Mouse (Mus musculus) testis, adult 2 months (tissue): ENCODE measurements around the gene Prpf4b.

Experiments
- CTCF ChIP-seq: fragments of 200-500 bp; IDR thresholded peaks from 2 replicates; pipeline ENCODE4 v1.5.1; 2012; ENCODE audit warnings: low read depth, mild to moderate bottlenecking, inconsistent platforms, low read length, moderate library complexity; ENCODE audit not compliant: control insufficient read depth, insufficient read depth, insufficient replicate concordance
- POLR2A ChIP-seq: fragments of 200-500 bp; IDR thresholded peaks from 2 replicates; pipeline ENCODE4 v1.6.1; 2012; ENCODE audit warnings: low read depth, mild to moderate bottlenecking, inconsistent platforms, low read length, moderate library complexity; ENCODE audit not compliant: control insufficient read depth

DNA sequence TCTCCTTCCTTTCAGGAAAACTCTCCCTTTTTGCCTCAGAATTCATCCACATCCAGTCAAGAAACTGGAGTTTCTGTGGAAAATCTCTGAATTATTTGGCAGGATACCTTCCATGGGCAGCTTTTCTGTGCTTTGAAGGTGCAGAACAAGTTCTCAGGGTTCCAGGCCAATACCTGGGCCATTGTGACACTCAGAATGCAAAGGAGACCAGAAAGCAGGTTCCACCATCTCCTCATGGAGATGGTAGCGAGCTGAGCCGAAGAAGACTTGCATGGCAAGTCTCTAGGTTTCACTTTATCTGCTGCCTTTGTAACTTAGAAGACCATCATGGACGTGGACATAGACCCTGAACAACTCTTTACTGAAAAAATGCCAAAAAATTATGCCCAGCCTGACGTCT lies 49.1 kb downstream of the Prpf4b start, which contains the start of the genes Fam217a and 4933417A18Rik:
- TF ChIP-seq CTCF (no peak), POLR2A (peak; percentile 28; the same call in 1 of the 2 replicates)
